Mouse (Mus musculus) C2C12 (cell line): Measurements from ENCODE around the gene Rpf1. TPM values are rescaled to one million over a fixed set of nuclear protein-coding genes. Genes with fewer than 3 reads are reported as not detected.
A peak's percentile ranks its signal among the peaks of the same experiment; 100 is the strongest.

Experiments used
- H3K27me3 ChIP-seq: one replicate; pipeline ENCODE4 v1.6.1; 2011; ENCODE audit not compliant: control insufficient read depth, insufficient read depth, insufficient read length
- H3K36me3 ChIP-seq: one replicate; pipeline ENCODE4 v1.6.1; 2011; ENCODE audit not compliant: control insufficient read depth, insufficient read depth
- H3K4me3 ChIP-seq: one replicate; pipeline ENCODE4 v1.5.1; 2011; ENCODE audit warnings: mild to moderate bottlenecking, control low read depth; ENCODE audit not compliant: poor library complexity, insufficient read depth, severe bottlenecking
- H3K79me2 ChIP-seq: one replicate; pipeline ENCODE4 v1.6.1; 2011; ENCODE audit not compliant: control insufficient read depth, insufficient read depth
- H3K79me3 ChIP-seq: one replicate; pipeline ENCODE4 v1.6.1; 2011; ENCODE audit warnings: low read depth, control low read depth
- H3ac ChIP-seq: one replicate; pipeline ENCODE3; 2011; ENCODE audit warnings: low read depth; ENCODE audit not compliant: control insufficient read depth, insufficient read length
- CEBPB ChIP-seq: IDR thresholded peaks from one replicate; pipeline ENCODE4 v1.6.1; 2011; ENCODE audit warnings: low read depth, mild to moderate bottlenecking, control low read depth, moderate library complexity
- CTCF ChIP-seq: IDR thresholded peaks from one replicate; pipeline ENCODE4 v1.5.1; 2011; ENCODE audit not compliant: control insufficient read depth, insufficient read depth, insufficient read length
- FOSL1 ChIP-seq: IDR thresholded peaks from one replicate; pipeline ENCODE4 v1.8.0; 2011; ENCODE audit warnings: mild to moderate bottlenecking, low read length; ENCODE audit not compliant: poor library complexity, insufficient read depth, severe bottlenecking
- MAX ChIP-seq: IDR thresholded peaks from one replicate; pipeline ENCODE4 v1.6.1; 2011; ENCODE audit warnings: mild to moderate bottlenecking, control low read depth
- MYOD1 ChIP-seq: IDR thresholded peaks from one replicate; pipeline ENCODE4 v1.6.1; 2011; ENCODE audit warnings: low read depth; ENCODE audit not compliant: control insufficient read depth, insufficient read length
- MYOG ChIP-seq: IDR thresholded peaks from one replicate; pipeline ENCODE4 v1.6.1; 2011; ENCODE audit not compliant: control insufficient read depth, insufficient read length; ENCODE audit errors: extremely low read depth
- USF1 ChIP-seq: IDR thresholded peaks from one replicate; pipeline ENCODE4 v1.6.1; 2011; ENCODE audit warnings: low read depth, mild to moderate bottlenecking, control low read depth, moderate library complexity
- polyA plus RNA-seq: library from polyadenylated mRNA; unstranded; fragments of >200 nt; fragmentation: generic; extraction: Trizol; gene quantifications from one replicate; pipeline ENCODE4 v1.2.1, GENCODE M21; 2012; ENCODE audit warnings: missing spikeins

Gene Rpf1
- polyA plus RNA-seq, 1 experiment: 19.5 TPM

DNA sequence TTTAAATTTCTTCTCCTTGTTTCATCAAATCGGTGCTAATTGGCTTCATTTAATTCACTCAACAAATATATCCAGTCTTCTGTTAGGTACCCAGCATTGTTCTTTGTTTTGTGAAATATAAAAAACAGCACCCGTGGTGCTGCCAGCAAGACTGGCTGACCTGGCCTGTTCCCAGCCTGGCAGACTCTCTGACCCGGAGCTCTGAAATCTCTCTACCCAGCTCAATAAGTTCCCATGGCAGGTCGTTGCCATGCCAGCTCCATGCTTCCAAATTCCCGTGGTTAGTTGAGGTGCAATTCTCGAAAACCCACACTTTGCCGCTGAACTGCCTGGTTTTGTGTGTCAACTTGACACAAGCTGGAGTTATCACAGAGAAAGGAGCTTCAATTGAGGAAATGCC is 33.6 kb upstream of the Rpf1 start:
- H3K27me3 ChIP-seq: no peaks in the 10 kb centered on the region
- no peaks in the 10 kb centered on the region for H3K79me3 ChIP-seq
- H3ac ChIP-seq: no peak overlapping the region
- H3K79me2 ChIP-seq: no peaks in the 10 kb centered on the region
- no peak overlapping the region for H3K4me3 ChIP-seq
- no peaks in the 10 kb centered on the region for H3K36me3 ChIP-seq
- TF ChIP-seq MAX (no peak), MYOD1 (no peak), CTCF (no peak), USF1 (no peak), FOSL1 (no peak), MYOG (no peak), CEBPB (no peak)

- TF ChIP-seq USF1 (no peak), MAX (no peak), CTCF (no peak), CEBPB (no peak), MYOD1 (no peak), FOSL1 (no peak), MYOG (no peak)
- Histone ChIP-seq H3K27me3 (no peaks in the 10 kb centered on the region), H3ac (no peak overlapping the region), H3K79me2 (no peaks in the 10 kb centered on the region), H3K36me3 (no peaks in the 10 kb centered on the region), H3K4me3 (no peak overlapping the region), H3K79me3 (no peaks in the 10 kb centered on the region)
Measured at GRCm38 (mm10) chr3:146543632-146544031, 22.4 kb upstream of the Rpf1 start.

DNA sequence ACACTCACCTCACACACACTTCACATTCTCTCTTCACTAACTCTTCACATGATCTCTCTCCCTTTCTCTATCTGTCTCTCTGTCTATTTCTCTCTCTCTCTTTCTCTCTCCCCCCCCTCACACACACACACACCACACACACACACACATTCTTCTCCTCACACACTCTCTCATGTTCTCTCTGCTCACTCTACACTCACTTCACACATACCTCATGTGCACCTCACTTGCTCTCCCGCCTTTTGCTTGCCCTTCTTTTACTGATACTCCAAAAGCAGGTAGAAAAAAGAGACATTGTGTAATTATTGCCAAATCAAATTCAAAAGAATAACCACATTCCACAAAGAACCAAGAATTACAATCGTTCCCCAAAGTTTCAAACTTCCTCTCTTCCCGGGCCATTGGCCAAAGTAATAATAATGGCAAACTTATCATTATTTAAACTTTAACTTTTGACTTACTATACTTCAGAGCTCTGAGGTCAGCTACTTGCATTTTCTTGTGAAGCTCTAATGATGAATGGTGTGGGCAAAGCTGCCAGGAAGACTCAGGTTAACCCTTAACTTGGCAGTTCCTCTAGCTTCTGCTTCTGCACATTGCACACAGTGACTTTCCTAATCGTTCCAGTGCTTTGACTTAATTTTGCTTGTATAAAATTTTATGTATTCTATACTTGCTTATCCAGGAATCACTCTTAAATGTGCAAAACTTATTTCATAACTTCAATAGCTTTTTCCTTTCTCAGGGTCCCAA is 19.5 kb upstream of the Rpf1 start:
- no peaks in the 10 kb centered on the region for H3K79me2 ChIP-seq
- H3ac ChIP-seq: no peak overlapping the region
- no peaks in the 10 kb centered on the region for H3K79me3 ChIP-seq
- TF ChIP-seq MYOD1 (no peak), MAX (no peak), USF1 (no peak), MYOG (no peak), CEBPB (no peak), FOSL1 (no peak), CTCF (no peak)
- H3K36me3 ChIP-seq: no peaks in the 10 kb centered on the region
- no peaks in the 10 kb centered on the region for H3K27me3 ChIP-seq
- no peak overlapping the region for H3K4me3 ChIP-seq

- Histone ChIP-seq H3K79me2 (no peaks in the 10 kb centered on the region), H3ac (no peak overlapping the region), H3K36me3 (no peaks in the 10 kb centered on the region), H3K27me3 (peaks cover 6% of the 10 kb centered on the region), H3K4me3 (no peak overlapping the region), H3K79me3 (no peaks in the 10 kb centered on the region)
- TF ChIP-seq MYOG (no peak), USF1 (no peak), MAX (no peak), CEBPB (no peak), CTCF (no peak), MYOD1 (no peak), FOSL1 (no peak)
Measured at GRCm38 (mm10) chr3:146534986-146535385, 13.8 kb upstream of the Rpf1 start.

- Histone ChIP-seq H3K79me3 (no peaks in the 10 kb centered on the region), H3K4me3 (no peak overlapping the region), H3K79me2 (no peaks in the 10 kb centered on the region), H3K27me3 (peaks cover 6% of the 10 kb centered on the region), H3K36me3 (no peaks in the 10 kb centered on the region), H3ac (no peak overlapping the region)
- TF ChIP-seq USF1 (no peak), MYOG (no peak), MYOD1 (no peak), FOSL1 (no peak), CEBPB (no peak), MAX (no peak), CTCF (no peak)
Measured at GRCm38 (mm10) chr3:146528335-146528734, 7.1 kb upstream of the Rpf1 start.

GRCm38 (mm10) chr3:146521652-146522020 is 407 bp upstream of the Rpf1 start:
- Histone ChIP-seq H3K79me2 (peaks cover 46% of the 10 kb centered on the region), H3K4me3 (peak overlapping the region; percentile 71), H3K79me3 (peaks cover 23% of the 10 kb centered on the region), H3K36me3 (peaks cover 26% of the 10 kb centered on the region), H3ac (no peak overlapping the region), H3K27me3 (no peaks in the 10 kb centered on the region)
- TF ChIP-seq MYOD1 (no peak), MYOG (no peak), CTCF (no peak), CEBPB (no peak), USF1 (no peak), MAX (no peak), FOSL1 (no peak)
